Mouse (Mus musculus) hindbrain, embryonic 10.5 days (tissue): ENCODE results near the gene Wnt7a. TPM values are rescaled to one million over a fixed set of nuclear protein-coding genes. Genes with fewer than 3 reads are reported as not detected.

Source experiments
- DNase-seq: peaks from one replicate; pipeline ENCODE4 v3.0.0-alpha.2; 2017; ENCODE audit warnings: low spot score
- H3K27ac ChIP-seq: fragments of 300-500 bp; sonication (generic); 2 replicates; pipeline ENCODE4 v1.5.1; 2016; ENCODE audit warnings: mild to moderate bottlenecking, moderate library complexity
- H3K27me3 ChIP-seq: fragments of 300-500 bp; sonication (generic); 2 replicates; pipeline ENCODE4 v1.6.1; 2016; ENCODE audit warnings: mild to moderate bottlenecking; ENCODE audit not compliant: poor library complexity, insufficient read depth, severe bottlenecking
- H3K36me3 ChIP-seq: fragments of 300-500 bp; sonication (generic); 2 replicates; pipeline ENCODE4 v1.6.1; 2016; ENCODE audit warnings: mild to moderate bottlenecking, moderate library complexity
- H3K4me1 ChIP-seq: fragments of 300-500 bp; sonication (generic); replicated peaks from 2 replicates; pipeline ENCODE4 v1.6.1; 2016; ENCODE audit warnings: mild to moderate bottlenecking
- H3K4me3 ChIP-seq: fragments of 300-500 bp; sonication (generic); 2 replicates; pipeline ENCODE4 v1.5.1; 2016; ENCODE audit warnings: mild to moderate bottlenecking, moderate library complexity
- H3K9me3 ChIP-seq: fragments of 300-500 bp; sonication (generic); 2 replicates; pipeline ENCODE4 v1.6.1; 2016; ENCODE audit warnings: mild to moderate bottlenecking, moderate library complexity
- WGBS: fragments of 180-500 bp; shearing (Covaris S2); methylation state at CpG from one replicate; pipeline ENCODE4 v1.1.7; 2016; 5-methylcytosine and 5-hydroxymethylcytosine counted together
- polyA plus RNA-seq: library from polyadenylated mRNA; unstranded; fragments of >200 nt; fragmentation: Nextera tagmentation; extraction: Ambion mirVana; gene quantifications from 2 replicates; pipeline ENCODE4 v1.2.1, GENCODE M21; 2016

Gene Wnt7a
- polyA plus RNA-seq, 1 experiment from 2014 or later, result 10.0 TPM

DNA sequence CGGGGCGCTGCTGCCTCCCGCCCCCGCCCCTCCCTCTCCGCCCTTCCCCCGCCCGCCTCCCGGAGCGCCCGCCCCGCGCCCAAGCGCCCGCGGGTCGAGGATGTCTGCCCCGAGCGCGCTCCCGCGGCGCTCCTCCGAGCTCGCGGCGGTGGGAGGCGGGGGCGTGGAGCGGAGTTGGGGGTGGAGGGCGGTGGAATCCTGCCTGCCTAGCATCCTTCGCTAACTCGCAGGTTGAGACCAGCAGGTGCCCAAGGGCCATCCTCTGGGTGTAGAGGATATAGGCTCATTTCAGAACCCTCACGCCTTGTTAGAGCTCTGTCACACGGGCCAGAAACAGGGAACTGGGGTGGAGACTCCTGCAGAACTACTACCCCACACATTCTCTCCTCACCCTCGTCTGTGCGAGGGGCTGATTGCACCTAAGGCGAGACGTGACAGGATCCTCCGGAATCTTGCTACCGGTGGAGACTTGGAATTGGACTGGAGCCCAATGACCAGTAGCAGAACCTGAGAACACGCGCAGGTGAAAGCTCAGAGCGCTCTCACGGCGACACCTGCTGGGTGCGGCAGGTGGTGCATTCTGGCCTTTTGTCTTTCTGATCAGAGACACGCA lies 312 bp upstream of the Wnt7a start:
- Histone ChIP-seq H3K4me3 (peak overlapping the region; percentile 73), H3K9me3 (no peaks in the 10 kb centered on the region), H3K4me1 (peaks cover 39% of the 10 kb centered on the region), H3K27ac (peak overlapping the region; percentile 91), H3K36me3 (peaks cover 23% of the 10 kb centered on the region), H3K27me3 (peaks cover 96% of the 10 kb centered on the region)
- WGBS, result under 1% methylated on average over 40 of the region's 47 CpGs
- peak; percentile 83 for DNase-seq

DNA sequence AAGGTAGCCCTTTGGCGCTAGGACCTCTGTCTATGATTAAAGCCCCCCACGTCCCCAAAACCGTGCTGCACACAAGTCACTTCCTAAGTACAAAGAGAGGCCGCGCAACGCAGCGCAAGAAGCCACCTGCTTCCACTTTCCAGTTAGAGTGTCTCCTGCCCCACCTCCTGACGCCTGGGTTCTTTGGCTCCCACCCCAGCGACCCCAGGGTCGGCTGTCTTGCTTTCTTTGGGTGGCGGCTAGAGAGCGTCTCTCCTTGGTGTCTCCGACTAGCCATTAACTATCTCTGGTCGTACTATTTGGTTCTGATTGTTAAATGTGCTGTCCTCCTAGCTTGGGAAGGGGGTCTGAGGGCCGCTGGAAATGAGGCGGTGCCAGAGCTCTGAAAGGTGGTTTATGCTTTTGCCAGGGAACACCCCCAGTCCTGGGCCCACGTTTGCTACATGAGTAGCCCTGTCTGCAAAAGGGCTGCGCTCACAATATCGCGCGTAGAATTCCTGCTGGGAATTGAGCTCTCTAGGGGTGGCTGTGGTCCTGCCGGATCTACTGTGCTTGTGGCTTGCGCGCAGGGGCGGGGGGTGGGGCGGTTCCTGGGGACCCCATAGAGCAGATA lies 889 bp downstream of the Wnt7a start:
- WGBS, result 1% methylated on average over 26 of the region's 26 CpGs
- H3K27ac ChIP-seq, result peak overlapping the region; percentile 91
- peak overlapping the region; percentile 73 for H3K4me3 ChIP-seq
- H3K36me3 ChIP-seq, result peaks cover 35% of the 10 kb centered on the region
- DNase-seq, result peak; percentile 37
- H3K9me3 ChIP-seq, result no peaks in the 10 kb centered on the region
- peaks cover 39% of the 10 kb centered on the region for H3K4me1 ChIP-seq
- H3K27me3 ChIP-seq, result peaks cover 84% of the 10 kb centered on the region

DNA sequence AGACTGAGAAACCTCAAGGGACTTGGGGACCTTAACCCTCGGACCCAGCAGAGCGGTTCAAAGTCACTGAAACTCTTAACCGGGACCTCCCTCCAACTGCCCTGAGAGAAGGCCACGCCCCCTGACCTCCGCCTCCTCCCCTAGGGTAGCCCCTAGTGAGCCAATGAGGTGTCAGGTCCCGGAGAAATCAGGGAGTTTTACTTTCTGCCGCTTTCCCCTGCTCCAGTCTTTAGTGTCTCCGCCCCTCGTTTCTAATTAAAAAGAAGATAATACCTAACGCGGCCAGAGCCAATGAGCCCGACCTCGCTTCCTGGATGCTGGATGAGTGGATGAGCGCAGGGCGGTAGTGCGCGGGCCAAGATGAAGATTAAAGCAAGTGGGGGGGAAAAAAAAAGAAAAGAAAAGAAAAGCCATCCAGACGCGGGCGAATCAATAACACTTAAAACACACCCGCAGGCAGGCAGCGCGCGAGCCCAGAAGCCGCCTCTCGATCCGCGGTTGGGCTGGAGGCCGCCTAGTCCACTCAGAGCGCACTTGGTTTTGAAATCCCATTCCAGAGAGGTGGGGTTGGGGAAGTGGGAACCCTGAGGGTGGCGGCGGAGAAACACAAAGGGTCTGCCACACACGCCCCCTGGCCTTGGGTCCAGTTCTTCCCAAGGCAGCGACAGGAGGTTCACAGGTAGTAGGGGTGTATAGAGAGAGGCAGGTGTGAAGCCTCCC lies 1.6 kb downstream of the Wnt7a start:
- H3K4me1 ChIP-seq, result peaks cover 41% of the 10 kb centered on the region
- peak overlapping the region; percentile 91 for H3K27ac ChIP-seq
- peaks cover 40% of the 10 kb centered on the region for H3K36me3 ChIP-seq
- peak; percentile 64 for DNase-seq
- H3K4me3 ChIP-seq, result peak overlapping the region; percentile 73
- H3K9me3 ChIP-seq, result no peaks in the 10 kb centered on the region
- peaks cover 77% of the 10 kb centered on the region for H3K27me3 ChIP-seq
- under 1% methylated on average over 34 of the region's 34 CpGs for WGBS

DNA sequence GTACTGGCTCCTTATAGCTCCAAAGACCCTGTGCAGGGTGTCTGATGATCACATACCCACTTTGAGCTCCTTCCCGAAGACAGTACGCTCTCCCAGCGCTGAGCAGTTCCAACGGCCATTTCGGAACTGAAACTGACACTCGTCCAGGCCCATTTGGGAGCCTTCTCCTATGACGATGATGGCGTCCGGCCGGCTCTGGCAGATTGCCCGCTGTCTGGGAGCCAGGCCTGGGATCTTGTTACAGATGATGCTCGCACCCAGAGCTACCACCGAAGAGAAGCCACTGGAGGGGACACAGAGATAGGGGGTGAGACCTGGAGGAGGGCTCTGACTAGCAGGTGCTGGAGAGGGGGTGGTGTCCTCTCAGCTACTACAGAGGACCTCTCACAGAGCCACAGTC lies 2.5 kb downstream of the Wnt7a start:
- no peak overlapping the region for H3K27ac ChIP-seq
- H3K27me3 ChIP-seq, result peaks cover 70% of the 10 kb centered on the region
- WGBS, result 88% methylated on average over 13 of the region's 13 CpGs
- H3K9me3 ChIP-seq, result no peaks in the 10 kb centered on the region
- peaks cover 48% of the 10 kb centered on the region for H3K4me1 ChIP-seq
- H3K4me3 ChIP-seq, result peak overlapping the region; percentile 73; the same call in 1 of the 2 replicates
- H3K36me3 ChIP-seq, result peaks cover 50% of the 10 kb centered on the region
- no peak for DNase-seq

DNA sequence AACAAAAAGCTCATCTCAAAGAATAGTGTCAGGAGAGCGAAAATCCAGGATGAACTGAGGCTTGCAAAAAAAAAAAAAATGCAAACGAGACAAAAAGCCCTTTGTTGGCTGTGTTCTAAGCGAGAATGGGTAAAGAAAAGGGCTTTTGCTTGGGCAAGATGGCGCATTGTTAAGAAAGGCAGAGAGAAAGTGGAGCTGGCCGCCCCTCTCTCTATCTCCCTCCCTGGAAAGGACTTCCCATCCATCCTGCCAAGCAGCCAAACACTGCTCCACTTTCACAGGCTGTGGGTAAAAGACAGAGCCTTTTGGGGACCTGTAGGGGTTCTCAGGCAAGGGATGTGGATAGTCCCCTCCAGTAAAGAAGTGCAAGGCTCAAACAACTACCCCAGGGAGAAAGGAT lies 9.6 kb downstream of the Wnt7a start:
- peaks cover 8% of the 10 kb centered on the region; the same call in 1 of the 2 replicates for H3K27me3 ChIP-seq
- peaks cover 43% of the 10 kb centered on the region for H3K4me1 ChIP-seq
- no peaks in the 10 kb centered on the region for H3K9me3 ChIP-seq
- 29% methylated on average over 5 of the region's 5 CpGs for WGBS
- peak overlapping the region; percentile 86 for H3K27ac ChIP-seq
- no peak overlapping the region for H3K4me3 ChIP-seq
- peaks cover 60% of the 10 kb centered on the region for H3K36me3 ChIP-seq
- peak; percentile 27 for DNase-seq

DNA sequence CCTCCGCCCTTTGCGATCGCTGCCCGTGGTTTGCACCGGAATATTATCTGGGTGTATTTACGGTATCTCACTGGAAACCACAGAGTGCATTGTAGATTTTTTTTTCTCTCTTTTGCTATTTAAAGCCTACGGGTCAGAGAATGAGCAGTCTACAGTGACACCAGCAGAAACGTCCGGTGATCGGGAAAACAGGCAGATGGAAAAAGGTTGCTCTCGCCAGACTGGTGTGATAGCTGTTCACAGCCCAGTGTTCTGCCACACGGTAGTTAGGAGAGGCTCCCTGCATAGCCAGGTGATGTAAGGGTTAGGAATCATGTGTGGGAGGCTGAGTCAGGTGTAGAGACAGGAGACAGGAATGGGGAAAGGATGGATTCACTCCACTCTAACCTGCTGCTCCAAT lies 10.6 kb downstream of the Wnt7a start:
- DNase-seq, result no peak
- peak overlapping the region; percentile 86 for H3K27ac ChIP-seq
- peaks cover 43% of the 10 kb centered on the region for H3K4me1 ChIP-seq
- H3K9me3 ChIP-seq, result no peaks in the 10 kb centered on the region
- WGBS, result 85% methylated on average over 12 of the region's 12 CpGs
- peaks cover 53% of the 10 kb centered on the region; the same call in 1 of the 2 replicates for H3K36me3 ChIP-seq
- no peak overlapping the region for H3K4me3 ChIP-seq
- H3K27me3 ChIP-seq, result peaks cover 8% of the 10 kb centered on the region; the same call in 1 of the 2 replicates

DNA sequence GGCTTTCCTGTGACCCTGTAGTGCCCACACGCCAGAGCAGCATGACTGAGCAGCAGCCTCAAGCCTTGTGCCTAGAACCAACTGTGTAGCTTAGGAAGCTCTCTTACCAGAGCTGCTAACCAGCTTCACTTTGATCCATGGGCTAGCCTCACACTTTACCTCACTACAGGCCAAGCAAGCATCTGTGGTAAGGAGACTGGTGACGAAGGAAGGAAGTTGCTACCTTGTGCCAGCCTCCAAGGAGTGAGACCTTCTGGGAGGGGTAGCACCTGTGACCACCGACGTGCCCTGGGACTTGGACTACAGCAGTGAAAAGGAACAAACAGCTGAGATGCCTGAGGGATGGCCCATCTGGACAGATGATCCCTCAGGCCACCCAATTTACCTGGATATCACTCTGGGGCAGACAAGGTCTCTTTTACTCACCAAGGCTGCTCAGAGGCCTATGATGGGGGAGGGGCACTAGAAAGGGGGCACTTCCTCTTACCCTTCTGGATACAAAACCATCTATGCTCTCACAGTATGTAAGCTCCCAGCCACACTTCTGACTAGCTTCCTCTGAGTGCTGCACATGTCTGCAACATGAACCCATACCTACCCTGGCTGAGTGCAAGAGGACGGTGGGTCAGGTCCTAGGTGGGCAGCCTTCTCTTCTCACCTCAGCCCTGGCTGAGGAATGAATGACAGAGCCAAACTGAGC lies 18.5 kb downstream of the Wnt7a start:
- H3K4me1 ChIP-seq, result no peaks in the 10 kb centered on the region
- H3K36me3 ChIP-seq, result peaks cover 67% of the 10 kb centered on the region
- no peaks in the 10 kb centered on the region for H3K27me3 ChIP-seq
- no peak overlapping the region for H3K27ac ChIP-seq
- H3K4me3 ChIP-seq, result no peak overlapping the region
- DNase-seq, result no peak
- H3K9me3 ChIP-seq, result no peaks in the 10 kb centered on the region
- 85% methylated on average over 5 of the region's 5 CpGs for WGBS

DNA sequence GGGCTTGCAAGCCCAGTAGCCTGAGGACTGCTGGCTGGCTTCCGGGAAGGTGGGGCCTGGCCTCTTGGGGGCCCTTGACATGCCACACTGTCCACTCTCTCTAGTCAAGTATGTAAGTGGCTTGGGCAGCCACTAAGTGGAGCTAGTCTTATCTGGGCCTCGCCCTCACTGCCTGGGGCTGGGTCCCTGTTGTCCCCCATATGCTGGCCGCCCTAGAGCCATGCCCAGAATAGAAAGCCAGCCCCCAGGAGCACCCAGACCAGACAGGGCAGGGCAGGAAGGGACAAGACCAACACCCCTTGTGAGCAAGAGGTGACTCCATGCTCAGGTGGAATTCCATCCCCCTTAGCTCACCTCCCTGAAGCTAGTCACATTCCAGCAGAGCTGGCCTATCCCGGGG lies 22.0 kb downstream of the Wnt7a start:
- H3K36me3 ChIP-seq, result peaks cover 69% of the 10 kb centered on the region
- no peaks in the 10 kb centered on the region for H3K4me1 ChIP-seq
- 80% methylated on average over 4 of the region's 4 CpGs for WGBS
- no peak overlapping the region for H3K4me3 ChIP-seq
- H3K9me3 ChIP-seq, result no peaks in the 10 kb centered on the region
- no peak overlapping the region for H3K27ac ChIP-seq
- H3K27me3 ChIP-seq, result no peaks in the 10 kb centered on the region
- no peak for DNase-seq

DNA sequence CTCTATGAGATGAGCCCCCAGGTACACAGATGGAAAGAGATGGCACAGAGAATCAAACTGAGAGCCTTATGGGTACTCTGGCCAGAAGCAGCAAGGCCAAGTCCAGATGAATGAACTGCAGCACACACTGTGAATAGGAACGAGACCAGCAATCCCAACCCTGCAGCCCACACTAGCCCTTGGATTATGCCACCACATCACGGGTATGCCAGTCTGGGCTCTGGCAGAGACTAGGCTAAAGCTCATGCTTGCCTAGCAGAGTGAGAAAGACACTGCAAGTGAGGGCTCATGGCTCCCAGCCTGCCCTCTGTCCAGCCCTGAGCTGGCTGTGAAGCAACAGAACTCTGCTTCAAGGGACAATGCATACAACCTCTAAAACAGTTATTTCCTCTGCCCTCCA lies 26.7 kb downstream of the Wnt7a start:
- Histone ChIP-seq H3K27me3 (no peaks in the 10 kb centered on the region), H3K27ac (no peak overlapping the region), H3K9me3 (no peaks in the 10 kb centered on the region), H3K36me3 (peaks cover 51% of the 10 kb centered on the region), H3K4me1 (no peaks in the 10 kb centered on the region), H3K4me3 (no peak overlapping the region)
- no peak for DNase-seq
- 84% methylated on average over 2 of the region's 2 CpGs for WGBS

DNA sequence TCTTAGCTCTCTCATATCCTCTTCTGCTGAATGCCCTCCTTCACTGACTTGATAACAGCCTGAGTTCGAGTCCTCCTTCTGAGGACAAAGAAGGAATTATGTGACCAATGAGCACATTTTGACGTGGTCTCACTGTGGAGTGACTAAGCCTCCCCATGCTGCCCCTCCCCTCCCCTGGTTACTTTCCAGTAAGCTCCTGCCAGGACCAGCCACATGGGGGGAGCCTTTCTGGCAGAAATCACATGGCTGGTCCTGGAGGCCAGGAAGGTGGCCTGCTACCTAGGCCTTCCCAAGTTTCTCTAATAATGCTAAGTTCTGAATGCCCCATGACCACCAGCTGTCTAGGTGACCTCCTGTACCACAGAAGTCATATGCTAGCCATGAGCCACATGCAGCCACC lies 27.3 kb downstream of the Wnt7a start:
- Histone ChIP-seq H3K9me3 (no peaks in the 10 kb centered on the region), H3K4me3 (no peak overlapping the region), H3K4me1 (no peaks in the 10 kb centered on the region), H3K27ac (no peak overlapping the region), H3K27me3 (no peaks in the 10 kb centered on the region), H3K36me3 (peaks cover 52% of the 10 kb centered on the region)
- no peak for DNase-seq
- 80% methylated on average over 2 of the region's 2 CpGs for WGBS

DNA sequence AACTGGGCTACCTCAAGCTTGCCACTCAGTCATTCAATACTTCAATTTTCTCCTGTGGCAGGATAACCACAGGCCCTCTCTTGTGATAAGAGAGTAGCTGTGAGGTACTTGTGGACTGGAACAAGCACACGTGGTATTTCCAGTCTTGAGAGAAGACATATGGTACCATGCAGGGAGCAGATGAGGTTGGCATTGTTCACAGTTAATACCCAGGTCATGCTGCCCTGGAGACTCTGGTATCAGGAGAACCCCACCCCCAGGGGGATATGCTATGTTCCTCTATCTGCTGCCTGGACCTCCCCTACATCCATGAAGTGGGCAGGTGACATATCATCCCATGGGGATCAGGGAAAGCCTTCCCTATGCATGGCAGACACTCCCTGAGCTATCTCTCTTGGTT lies 27.9 kb downstream of the Wnt7a start:
- WGBS, result 73% methylated on average over 1 of the region's 1 CpGs
- Histone ChIP-seq H3K4me3 (no peak overlapping the region), H3K27me3 (no peaks in the 10 kb centered on the region), H3K36me3 (peaks cover 57% of the 10 kb centered on the region), H3K9me3 (no peaks in the 10 kb centered on the region), H3K4me1 (no peaks in the 10 kb centered on the region), H3K27ac (no peak overlapping the region)
- DNase-seq, result no peak

DNA sequence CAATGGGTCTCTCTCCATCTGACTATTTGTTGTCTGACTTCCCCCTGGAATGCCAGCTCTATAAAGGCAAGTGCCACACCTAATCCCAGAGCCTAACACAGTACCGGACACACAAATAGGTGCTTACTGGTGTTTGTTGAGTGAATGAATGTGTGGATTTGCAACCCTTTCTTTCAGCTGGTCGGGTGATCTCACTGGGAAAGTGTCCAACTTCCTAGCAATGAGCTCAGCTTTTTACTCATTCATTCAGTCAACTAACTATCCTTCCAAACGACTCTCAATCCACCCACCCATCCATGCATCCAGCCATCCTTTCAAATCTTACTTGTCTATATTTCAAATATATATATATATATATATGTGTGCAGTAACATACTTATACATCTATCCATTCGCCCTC lies 31.3 kb downstream of the Wnt7a start:
- Histone ChIP-seq H3K4me1 (no peaks in the 10 kb centered on the region), H3K9me3 (no peaks in the 10 kb centered on the region), H3K27me3 (no peaks in the 10 kb centered on the region), H3K4me3 (no peak overlapping the region), H3K27ac (no peak overlapping the region), H3K36me3 (peaks cover 49% of the 10 kb centered on the region)
- no peak for DNase-seq
- 83% methylated on average over 4 of the region's 4 CpGs for WGBS

DNA sequence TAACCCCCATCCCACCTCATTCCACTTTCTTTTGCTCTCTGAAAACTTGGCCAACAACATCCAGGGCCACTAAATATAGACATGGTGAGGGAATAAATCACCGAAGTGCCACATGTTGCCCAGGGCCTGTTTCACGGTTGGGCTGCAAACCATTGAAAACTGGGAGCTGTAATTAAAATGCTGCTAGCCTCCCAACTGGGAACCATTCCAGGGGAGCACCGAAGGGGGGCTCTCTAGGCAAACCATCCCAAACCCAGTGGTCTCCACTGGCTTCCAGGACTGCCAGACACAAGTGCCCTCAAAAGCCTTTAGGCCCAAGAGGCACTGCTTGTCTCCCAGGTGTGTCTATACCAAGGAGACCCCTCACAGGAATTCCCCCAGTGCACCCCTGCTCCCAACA lies 31.9 kb downstream of the Wnt7a start:
- H3K36me3 ChIP-seq, result peaks cover 46% of the 10 kb centered on the region
- H3K4me1 ChIP-seq, result no peaks in the 10 kb centered on the region
- H3K9me3 ChIP-seq, result no peaks in the 10 kb centered on the region
- H3K4me3 ChIP-seq, result no peak overlapping the region
- no peak for DNase-seq
- WGBS, result 74% methylated on average over 3 of the region's 3 CpGs
- no peaks in the 10 kb centered on the region for H3K27me3 ChIP-seq
- H3K27ac ChIP-seq, result no peak overlapping the region
